Mouse (Mus musculus) midbrain, embryonic 12.5 days (tissue): ENCODE measurements around the gene Klk8. TPM values are rescaled to one million over a fixed set of nuclear protein-coding genes. Genes with fewer than 3 reads are reported as not detected.

Experiments
- ATAC-seq: fragments of 200-750 bp; cut with Nextera tagmentation; 2 replicates; pipeline ENCODE4 v1.8.0; 2017; ENCODE audit warnings: low read depth, moderate TSS enrichment, moderate library complexity; ENCODE audit not compliant: low FRiP score
- H3K27ac ChIP-seq: fragments of 300-500 bp; sonication (generic); replicated peaks from 2 replicates; pipeline ENCODE4 v1.5.1; 2016; ENCODE audit warnings: mild to moderate bottlenecking
- H3K27me3 ChIP-seq: fragments of 300-500 bp; sonication (generic); 2 replicates; pipeline ENCODE4 v1.6.1; 2016; ENCODE audit warnings: mild to moderate bottlenecking
- H3K36me3 ChIP-seq: fragments of 300-500 bp; sonication (generic); 2 replicates; pipeline ENCODE4 v1.6.1; 2016
- H3K4me1 ChIP-seq: fragments of 300-500 bp; sonication (generic); 2 replicates; pipeline ENCODE4 v1.6.1; 2016
- H3K4me2 ChIP-seq: fragments of 300-500 bp; sonication (generic); replicated peaks from 2 replicates; pipeline ENCODE4 v1.6.1; 2016; ENCODE audit warnings: mild to moderate bottlenecking, moderate library complexity
- H3K4me3 ChIP-seq: fragments of 300-500 bp; sonication (generic); 2 replicates; pipeline ENCODE4 v1.5.1; 2016; ENCODE audit warnings: mild to moderate bottlenecking
- H3K9ac ChIP-seq: fragments of 300-500 bp; sonication (generic); replicated peaks from 2 replicates; pipeline ENCODE4 v1.6.1; 2016; ENCODE audit warnings: mild to moderate bottlenecking, moderate library complexity
- H3K9me3 ChIP-seq: fragments of 300-500 bp; sonication (generic); 2 replicates; pipeline ENCODE4 v1.6.1; 2016; ENCODE audit warnings: mild to moderate bottlenecking
- WGBS: fragments of 180-500 bp; shearing (Covaris S2); methylation state at CpG from one replicate; pipeline ENCODE4 v1.1.7; 2016; 5-methylcytosine and 5-hydroxymethylcytosine counted together
- polyA plus RNA-seq: library from polyadenylated mRNA; unstranded; fragments of >200 nt; fragmentation: Nextera tagmentation; extraction: Ambion mirVana; gene quantifications from 2 replicates; pipeline ENCODE4 v1.2.1, GENCODE M21; 2016

Klk8 gene
- polyA plus RNA-seq, 1 experiment from 2014 or later = 6.3 TPM

DNA sequence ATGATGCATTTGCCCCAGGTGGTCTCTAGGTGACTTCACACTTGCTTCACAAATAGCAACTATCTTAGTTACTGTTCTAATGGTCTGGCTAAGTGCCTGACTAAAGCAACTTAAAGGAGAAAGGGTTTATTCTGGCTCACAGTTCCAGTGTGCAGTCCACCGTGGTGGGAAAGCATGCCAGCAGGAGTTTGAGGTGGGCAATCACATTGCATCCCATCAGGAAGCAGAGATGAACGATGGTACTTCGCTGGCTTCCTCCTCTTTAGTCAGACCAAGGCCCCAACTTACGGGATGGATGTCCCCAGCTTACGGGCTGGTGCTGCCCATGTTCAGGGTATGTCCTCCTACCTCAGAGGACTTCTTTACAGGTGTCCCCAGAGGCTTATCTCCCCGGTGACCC lies 54.2 kb downstream of the Klk8 start:
- Histone ChIP-seq H3K4me1 (no peaks in the 10 kb centered on the region), H3K9me3 (no peaks in the 10 kb centered on the region), H3K27ac (no peak overlapping the region), H3K4me2 (no peak overlapping the region), H3K9ac (no peak overlapping the region), H3K27me3 (no peaks in the 10 kb centered on the region), H3K4me3 (no peak overlapping the region), H3K36me3 (no peaks in the 10 kb centered on the region)
- no peak for ATAC-seq
- 91% methylated on average over 6 of the region's 6 CpGs for WGBS

Other genes with a start within 250 kb of the Klk8 start
- 9.3 and 10.1 TPM in 2 replicates for gene Zfp658, start 235.3 kb upstream of the Klk8 start, polyA plus RNA-seq
- gene Zfp719, start 218.0 kb upstream of the Klk8 start, polyA plus RNA-seq = 17.8 and 17.9 TPM in 2 replicates
- 0.24 and 0.58 TPM in 2 replicates for gene Zfp819, start 190.4 kb upstream of the Klk8 start, polyA plus RNA-seq
- not detected in 2 replicates for gene Ceacam18, start 162.9 kb upstream of the Klk8 start, polyA plus RNA-seq
- 0.24 TPM in 2 replicates for gene Siglece, start 137.4 kb upstream of the Klk8 start, polyA plus RNA-seq
- gene Ctu1, start 125.6 kb upstream of the Klk8 start, polyA plus RNA-seq = 17.6 and 17.9 TPM in 2 replicates
- gene Klk14, start 107.2 kb upstream of the Klk8 start, polyA plus RNA-seq = not detected in 2 replicates
- not detected in 2 replicates for gene Klk13, start 85.0 kb upstream of the Klk8 start, polyA plus RNA-seq
- gene Klk12, start 28.7 kb upstream of the Klk8 start, polyA plus RNA-seq = not detected in 2 replicates
- gene Klk11, start 23.0 kb upstream of the Klk8 start, polyA plus RNA-seq = not detected in 2 replicates
- gene Klk10, start 16.5 kb upstream of the Klk8 start, polyA plus RNA-seq = 0.13 TPM in 1 of 2 replicates, not detected in the other
- gene Klk9, start 5.7 kb upstream of the Klk8 start, polyA plus RNA-seq = not detected in 2 replicates
- gene Klk7, start 13.7 kb downstream of the Klk8 start, polyA plus RNA-seq = not detected in 2 replicates
- gene Klk6, start 26.9 kb downstream of the Klk8 start, polyA plus RNA-seq = not detected in 2 replicates
- gene Klk5, start 44.4 kb downstream of the Klk8 start, polyA plus RNA-seq = 0.18 and 0.33 TPM in 2 replicates
- not detected in 2 replicates for gene Klk4, start 83.6 kb downstream of the Klk8 start, polyA plus RNA-seq
- gene Klk15, start 136.2 kb downstream of the Klk8 start, polyA plus RNA-seq = not detected in 2 replicates
- gene Klk1b8, start 153.1 kb downstream of the Klk8 start, polyA plus RNA-seq = not detected in 2 replicates
- gene Klk1b1, start 169.2 kb downstream of the Klk8 start, polyA plus RNA-seq = not detected in 2 replicates
- gene Klk1b9, start 178.5 kb downstream of the Klk8 start, polyA plus RNA-seq = not detected in 2 replicates
- gene Klk1b11, start 198.3 kb downstream of the Klk8 start, polyA plus RNA-seq = not detected in 2 replicates
- gene Klk1b26, start 214.6 kb downstream of the Klk8 start, polyA plus RNA-seq = not detected in 2 replicates